In genomic region chr12:111378812-111379211, GRCm38 (mm10) we compare ENCODE assay signal across 9 mouse cellular contexts. TPM values are rescaled to one million over a fixed set of nuclear protein-coding genes. Genes with fewer than 3 reads are reported as not detected.
DNase-seq lines count a peak whose midpoint lies in the region; ATAC-seq and TF ChIP-seq lines count a peak whose summit lies in the region.
"Had no signal": no experiment of that assay in that cellular context is flagged by ENCODE, and none has a peak within 500 bp of the region (broad histone marks: within the 10 kb centered on the region; RNA-seq: fewer than 3 reads in every experiment).

No protein-coding gene starts in this region.

- no peaks in the 10 kb centered on the region for H3K9me3 ChIP-seq in heart, embryonic 10.5 days
- H3K9me3 ChIP-seq in E14TG2a.4 (ENCODE audit: low read length): no peaks in the 10 kb centered on the region
- H3K9me3 ChIP-seq in heart, embryonic 16.5 days (replicated peaks; ENCODE audit: control insufficient read depth, low read length): no peaks in the 10 kb centered on the region
- H3K9me3 ChIP-seq in liver, embryonic 15.5 days (replicated peaks): no peaks in the 10 kb centered on the region

- peaks cover 41% of the 10 kb centered on the region for H3K4me1 ChIP-seq in heart, embryonic 10.5 days
- peaks cover 32% of the 10 kb centered on the region for H3K4me1 ChIP-seq in E14TG2a.4 (replicated peaks; ENCODE audit: low read depth, low read length)
- H3K4me1 ChIP-seq in heart, embryonic 16.5 days (ENCODE audit: control insufficient read depth, insufficient read depth, low read length): peaks cover 25% of the 10 kb centered on the region
- peaks cover 23% of the 10 kb centered on the region for H3K4me1 ChIP-seq in liver, embryonic 15.5 days (replicated peaks)

- H3K4me3 ChIP-seq in heart, embryonic 10.5 days: peak overlapping the region; percentile 94
- peak overlapping the region; percentile 94 for H3K4me3 ChIP-seq in E14TG2a.4 (replicated peaks; ENCODE audit: low read length)
- H3K4me3 ChIP-seq in heart, embryonic 16.5 days (ENCODE audit: low read length): no peak overlapping the region
- H3K4me3 ChIP-seq in liver, embryonic 15.5 days (replicated peaks): no peak overlapping the region

- no peak overlapping the region for H3K9ac ChIP-seq in heart, embryonic 16.5 days (ENCODE audit: low read length)
- no peak overlapping the region for H3K9ac ChIP-seq in liver, embryonic 15.5 days

- DNase-seq in heart, embryonic 10.5 days (ENCODE audit: low spot score): no peak
- DNase-seq in heart, postnatal 36 days: no peak
- DNase-seq in urinary bladder, postnatal 25 days (ENCODE audit: low spot score): no peak
- DNase-seq in adrenal gland, adult (ENCODE audit: inconsistent age in 2 of 2, low spot score in 1 of 2): no peak
- DNase-seq in left cerebral cortex, postnatal 4 days: no peak

- 71% methylated on average over 12 of the region's 12 CpGs for WGBS in heart, embryonic 10.5 days
- 75% methylated on average over 12 of the region's 12 CpGs for WGBS in heart, embryonic 16.5 days
- WGBS in liver, embryonic 15.5 days (ENCODE audit: insufficient replicate concordance): 64% methylated on average over 12 of the region's 12 CpGs

- intact Hi-C loops in heart, postnatal 36 days (cut with DNase I): no loop called here
- intact Hi-C loops in left cerebral cortex, postnatal 4 days (cut with DNase I): no loop called here

- H3K27ac ChIP-seq in heart, embryonic 10.5 days: peak overlapping the region; percentile 94
- H3K27ac ChIP-seq in heart, embryonic 16.5 days (ENCODE audit: low read length): no peak overlapping the region
- H3K27ac ChIP-seq in liver, embryonic 15.5 days (replicated peaks): no peak overlapping the region

- no peak for ATAC-seq in heart, embryonic 16.5 days (replicated peaks; ENCODE audit: extremely low read depth, insufficient read depth, low FRiP score)
- no peak for ATAC-seq in liver, embryonic 15.5 days (ENCODE audit: insufficient read depth)

- H3K4me2 ChIP-seq in heart, embryonic 16.5 days (ENCODE audit: low read depth, low read length): peak overlapping the region; percentile 89
- peak overlapping the region; percentile 74; the same call in 1 of the 2 replicates for H3K4me2 ChIP-seq in liver, embryonic 15.5 days

- no peak for TF ChIP-seq CTCF in E14TG2a.4 (conservative IDR thresholded peaks at IDR 0.05; ENCODE audit: low read length)

- H3K36me3 ChIP-seq in heart, embryonic 10.5 days: no peaks in the 10 kb centered on the region
- H3K36me3 ChIP-seq in E14TG2a.4 (ENCODE audit: insufficient read depth, low read length): no peaks in the 10 kb centered on the region
- no peaks in the 10 kb centered on the region for H3K36me3 ChIP-seq in heart, embryonic 16.5 days (ENCODE audit: control insufficient read depth, insufficient read depth)
- H3K36me3 ChIP-seq in liver, embryonic 15.5 days (replicated peaks): no peaks in the 10 kb centered on the region

- H3K27me3 ChIP-seq in heart, embryonic 10.5 days (ENCODE audit: insufficient read depth, poor library complexity, severe bottlenecking): no peaks in the 10 kb centered on the region
- H3K27me3 ChIP-seq in E14TG2a.4 (ENCODE audit: insufficient read depth, low read length): peaks cover 22% of the 10 kb centered on the region
- no peaks in the 10 kb centered on the region for H3K27me3 ChIP-seq in heart, embryonic 16.5 days (ENCODE audit: control insufficient read depth, insufficient read depth, low read length)
- peaks cover 87% of the 10 kb centered on the region for H3K27me3 ChIP-seq in liver, embryonic 15.5 days

RNA-seq across cellular contexts. Expression of gene Cdc42bpb, which starts 1.3 kb away (rescaled TPM):
- polyA plus RNA-seq in heart, embryonic 10.5 days (2016; fragmentation: Nextera tagmentation; extraction: Ambion mirVana): 27.8 and 33.1 TPM in 2 replicates
- total RNA-seq in heart, postnatal 36 days (2021): 10 to 100 TPM; 54.6 to 62.5 TPM
- 19.6 and 27.3 TPM in 2 replicates for polyA plus RNA-seq in heart, embryonic 16.5 days (2015; fragmentation: Nextera tagmentation; extraction: Ambion mirVana)
- polyA plus RNA-seq in liver, embryonic 15.5 days (2015; fragmentation: Nextera tagmentation; extraction: Ambion mirVana): 6.6 and 9.4 TPM in 2 replicates
- 100 to 1,000 TPM; 153 to 168 TPM for total RNA-seq in left cerebral cortex, postnatal 4 days (2021)

RNA-seq across cellular contexts. Expression of gene Lbhd2, which starts 27.8 kb away (rescaled TPM):
- 0.21 and 0.30 TPM in 2 replicates for polyA plus RNA-seq in heart, embryonic 10.5 days (2016; fragmentation: Nextera tagmentation; extraction: Ambion mirVana)
- not detected for total RNA-seq in heart, postnatal 36 days (2021)
- 1.3 and 1.4 TPM in 2 replicates for polyA plus RNA-seq in heart, embryonic 16.5 days (2015; fragmentation: Nextera tagmentation; extraction: Ambion mirVana)
- polyA plus RNA-seq in liver, embryonic 15.5 days (2015; fragmentation: Nextera tagmentation; extraction: Ambion mirVana): not detected in 2 replicates
- total RNA-seq in left cerebral cortex, postnatal 4 days (2021): 1 to 10 TPM; 1.4 to 4.0 TPM
- total RNA-seq: megakaryocyte, adult 5-6 weeks had no signal

RNA-seq across cellular contexts. Expression of gene Exoc3l4, which starts 38.0 kb away (rescaled TPM):
- 14.5 and 14.6 TPM in 2 replicates for polyA plus RNA-seq in heart, embryonic 10.5 days (2016; fragmentation: Nextera tagmentation; extraction: Ambion mirVana)
- total RNA-seq in heart, postnatal 36 days (2021): 1 to 10 TPM; 2.9 to 3.0 TPM
- 13.3 and 14.9 TPM in 2 replicates for polyA plus RNA-seq in heart, embryonic 16.5 days (2015; fragmentation: Nextera tagmentation; extraction: Ambion mirVana)
- polyA plus RNA-seq in liver, embryonic 15.5 days (2015; fragmentation: Nextera tagmentation; extraction: Ambion mirVana): 22.5 and 23.5 TPM in 2 replicates
- 1 to 10 TPM in 1 of 2 experiments, under 1 TPM in 1; 0.62 to 1.6 TPM for total RNA-seq in left cerebral cortex, postnatal 4 days (2021)

Comparison
In these comparisons a context has a peak if more than half of its experiments do, and no peak if none do; other contexts are left out.
1. H3K4me3 ChIP-seq: peak in heart, embryonic 10.5 days (single experiment) and E14TG2a.4 (single experiment); none in heart, embryonic 16.5 days (single experiment) and liver, embryonic 15.5 days (single experiment).